Mouse (Mus musculus): ENCODE data around the gene Pbld1. TPM values are rescaled to one million over a fixed set of nuclear protein-coding genes. Genes with fewer than 3 reads are reported as not detected.
A peak's percentile ranks its signal among the peaks of the same experiment; 100 is the strongest.

Gene Pbld1
- total RNA-seq (2021) = 1.8 and 5.3 TPM in 2 replicates
- long read RNA-seq, transcript Pbld1-202 (9 exons, 2,404 nt) = major isoform, 75 of 106 reads
- long read RNA-seq, partial matches to known transcripts = 15 of 106 reads
- long read RNA-seq, other reads (novel, unspliced or antisense) = 16 of 106 reads

GRCm38 (mm10) chr10:63059862-63060261 is at the start of gene Pbld1:
Gene Pbld1 (plus strand): TSS chr10:63060162.
- DNase-seq = no peak

- DNase-seq = no peak
Measured at GRCm38 (mm10) chr10:63010268-63010667, 49.7 kb upstream of the Pbld1 start.

GRCm38 (mm10) chr10:63011556-63011955 is 48.4 kb upstream of the Pbld1 start:
- DNase-seq = no peak

- DNase-seq = no peak
Measured at GRCm38 (mm10) chr10:63013476-63013875, 46.5 kb upstream of the Pbld1 start.

- DNase-seq = no peak
Measured at GRCm38 (mm10) chr10:63014168-63014567, 45.8 kb upstream of the Pbld1 start.

- DNase-seq = no peak
Measured at GRCm38 (mm10) chr10:63019304-63019703, 40.7 kb upstream of the Pbld1 start.

- no peak for DNase-seq
Measured at GRCm38 (mm10) chr10:63021702-63022101, 38.3 kb upstream of the Pbld1 start.

GRCm38 (mm10) chr10:63022541-63023120 is 37.3 kb upstream of the Pbld1 start:
- no peak for DNase-seq

GRCm38 (mm10) chr10:63023121-63023748 is 36.7 kb upstream of the Pbld1 start:
- peak; percentile 76 for DNase-seq

GRCm38 (mm10) chr10:63023749-63024579 is 36.0 kb upstream of the Pbld1 start, which contains the start of the genes Hnrnph3 and Pbld2:
Gene Hnrnph3 (minus strand): TSS chr10:63024217.
Gene Pbld2 (plus strand): TSS chr10:63024315.
- peak; percentile 99 for DNase-seq

GRCm38 (mm10) chr10:63024580-63024910 is 35.4 kb upstream of the Pbld1 start:
- peak; percentile 59 for DNase-seq

GRCm38 (mm10) chr10:63025016-63025415 is 34.9 kb upstream of the Pbld1 start:
- DNase-seq = no peak

GRCm38 (mm10) chr10:63025491-63026011 is 34.4 kb upstream of the Pbld1 start:
- no peak for DNase-seq

GRCm38 (mm10) chr10:63026156-63026794 is 33.7 kb upstream of the Pbld1 start:
- DNase-seq = no peak

- no peak for DNase-seq
Measured at GRCm38 (mm10) chr10:63026795-63027160, 33.2 kb upstream of the Pbld1 start.

GRCm38 (mm10) chr10:63027376-63028161 is 32.4 kb upstream of the Pbld1 start:
- peak; percentile 46 for DNase-seq

GRCm38 (mm10) chr10:63028396-63028795 is 31.6 kb upstream of the Pbld1 start:
- no peak for DNase-seq

- no peak for DNase-seq
Measured at GRCm38 (mm10) chr10:63032267-63032666, 27.7 kb upstream of the Pbld1 start.

- DNase-seq = no peak
Measured at GRCm38 (mm10) chr10:63032956-63033355, 27.0 kb upstream of the Pbld1 start.

GRCm38 (mm10) chr10:63038571-63039320 is 21.2 kb upstream of the Pbld1 start:
- no peak for DNase-seq

Measured in adrenal gland, postnatal 25 days (tissue).